Mouse (Mus musculus) embryonic facial prominence, embryonic 14.5 days (tissue): Measurements from ENCODE around the gene Cd160. TPM values are rescaled to one million over a fixed set of nuclear protein-coding genes. Genes with fewer than 3 reads are reported as not detected.

Experiments used
- ATAC-seq: fragments of 200-750 bp; cut with Nextera tagmentation; 2 replicates; pipeline ENCODE4 v1.8.0; 2017; ENCODE audit warnings: low read depth, moderate number of reproducible peaks, moderate TSS enrichment
- DNase-seq: peaks from one replicate; pipeline ENCODE4 v3.0.0-alpha.2; 2015; ENCODE audit warnings: low spot score
- H3K27ac ChIP-seq: fragments of 300-500 bp; sonication (generic); replicated peaks from 2 replicates; pipeline ENCODE4 v1.5.1; 2014; ENCODE audit warnings: low read depth, mild to moderate bottlenecking, low read length, moderate library complexity
- H3K27me3 ChIP-seq: fragments of 300-500 bp; sonication (generic); replicated peaks from 2 replicates; pipeline ENCODE4 v1.6.1; 2014; ENCODE audit warnings: low read length; ENCODE audit not compliant: control insufficient read depth, insufficient read depth
- H3K36me3 ChIP-seq: fragments of 300-500 bp; sonication (generic); 2 replicates; pipeline ENCODE4 v1.6.1; 2014; ENCODE audit warnings: low read length, mixed read lengths; ENCODE audit not compliant: control insufficient read depth, insufficient read depth
- H3K4me1 ChIP-seq: fragments of 300-500 bp; sonication (generic); 2 replicates; pipeline ENCODE4 v1.6.1; 2014; ENCODE audit warnings: antibody characterized with exemption, low read length; ENCODE audit not compliant: control insufficient read depth, insufficient read depth
- H3K4me2 ChIP-seq: fragments of 300-500 bp; sonication (generic); 2 replicates; pipeline ENCODE4 v1.6.1; 2014; ENCODE audit warnings: low read depth, mild to moderate bottlenecking, low read length, moderate library complexity, mixed read lengths
- H3K4me3 ChIP-seq: fragments of 300-500 bp; sonication (generic); 2 replicates; pipeline ENCODE4 v1.5.1; 2014; ENCODE audit warnings: low read depth, mild to moderate bottlenecking, low read length
- H3K9ac ChIP-seq: fragments of 300-500 bp; sonication (generic); 2 replicates; pipeline ENCODE4 v1.6.1; 2014; ENCODE audit warnings: low read depth, mild to moderate bottlenecking, low read length, moderate library complexity, mixed read lengths
- H3K9me3 ChIP-seq: fragments of 300-500 bp; sonication (generic); 2 replicates; pipeline ENCODE4 v1.6.1; 2016; ENCODE audit warnings: low read length; ENCODE audit not compliant: control insufficient read depth
- WGBS: fragments of 180-500 bp; shearing (Covaris S2); extraction: QIAGEN DNeasy Blood & Tissue Kit; methylation state at CpG from one replicate; pipeline ENCODE4 v1.1.7; 2014; 5-methylcytosine and 5-hydroxymethylcytosine counted together
- polyA plus RNA-seq: library from polyadenylated mRNA; unstranded; fragments of >200 nt; fragmentation: Nextera tagmentation; extraction: Ambion mirVana; gene quantifications from 2 replicates; pipeline ENCODE4 v1.2.1, GENCODE M21; 2014

The Cd160 gene
- polyA plus RNA-seq, 1 experiment from 2014 or later = 0.24 TPM

DNA sequence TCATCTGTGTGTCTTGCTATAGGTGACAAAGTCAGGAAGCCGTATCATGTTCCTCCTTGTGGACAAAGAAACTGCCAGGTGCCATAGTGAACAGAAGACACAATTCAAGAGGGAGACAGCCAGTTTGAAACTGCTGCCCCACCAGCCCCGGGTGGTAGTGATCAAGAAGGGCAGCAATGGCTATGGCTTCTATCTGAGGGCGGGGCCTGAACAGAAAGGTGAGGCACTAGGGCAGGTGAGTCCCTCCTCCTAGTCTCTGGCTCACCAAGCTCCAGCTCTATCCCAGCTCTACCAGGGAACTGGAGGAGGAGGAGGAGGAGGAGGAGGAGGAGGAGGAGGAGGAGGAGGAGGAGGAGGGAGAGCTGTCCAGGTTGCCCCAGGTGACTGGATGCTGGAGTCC, 26.7 kb upstream of the Cd160 start:
- WGBS = 84% methylated on average over 3 of the region's 3 CpGs
- H3K4me3 ChIP-seq = no peak overlapping the region

DNA sequence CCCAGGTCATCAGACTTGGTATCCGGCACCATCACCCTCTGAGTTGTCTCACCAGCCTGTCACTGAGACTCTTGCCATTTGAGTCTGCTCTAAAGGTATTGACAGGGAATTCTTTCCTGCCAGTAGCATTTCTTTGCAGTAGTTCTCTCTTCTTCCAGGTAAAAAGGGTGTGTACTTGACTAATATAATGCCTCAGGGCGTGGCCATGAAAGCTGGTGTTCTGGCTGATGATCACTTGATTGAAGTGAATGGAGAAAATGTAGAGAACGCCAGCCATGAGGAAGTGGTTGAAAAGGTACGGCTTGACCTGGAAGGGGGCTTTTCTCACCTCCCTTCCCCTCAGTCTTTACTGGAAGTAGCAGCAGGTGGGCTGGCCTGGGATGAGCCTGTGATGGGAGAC, 25.2 kb upstream of the Cd160 start:
- ATAC-seq = no peak
- no peak overlapping the region for H3K9ac ChIP-seq
- H3K4me2 ChIP-seq = no peak overlapping the region
- DNase-seq = no peak
- H3K4me3 ChIP-seq = no peak overlapping the region
- H3K4me1 ChIP-seq = no peaks in the 10 kb centered on the region
- H3K9me3 ChIP-seq = no peaks in the 10 kb centered on the region
- WGBS = 90% methylated on average over 4 of the region's 4 CpGs
- no peaks in the 10 kb centered on the region for H3K36me3 ChIP-seq
- no peaks in the 10 kb centered on the region for H3K27me3 ChIP-seq
- no peak overlapping the region for H3K27ac ChIP-seq

More for the DNA sequence above, 26.7 kb upstream of the Cd160 start:
- H3K27ac ChIP-seq = no peak overlapping the region
- H3K27me3 ChIP-seq = no peaks in the 10 kb centered on the region
- H3K9me3 ChIP-seq = no peaks in the 10 kb centered on the region
- DNase-seq (no peak), ATAC-seq (no peak)
- H3K4me2 ChIP-seq = no peak overlapping the region
- no peaks in the 10 kb centered on the region for H3K36me3 ChIP-seq
- H3K4me1 ChIP-seq = no peaks in the 10 kb centered on the region
- no peak overlapping the region for H3K9ac ChIP-seq

DNA sequence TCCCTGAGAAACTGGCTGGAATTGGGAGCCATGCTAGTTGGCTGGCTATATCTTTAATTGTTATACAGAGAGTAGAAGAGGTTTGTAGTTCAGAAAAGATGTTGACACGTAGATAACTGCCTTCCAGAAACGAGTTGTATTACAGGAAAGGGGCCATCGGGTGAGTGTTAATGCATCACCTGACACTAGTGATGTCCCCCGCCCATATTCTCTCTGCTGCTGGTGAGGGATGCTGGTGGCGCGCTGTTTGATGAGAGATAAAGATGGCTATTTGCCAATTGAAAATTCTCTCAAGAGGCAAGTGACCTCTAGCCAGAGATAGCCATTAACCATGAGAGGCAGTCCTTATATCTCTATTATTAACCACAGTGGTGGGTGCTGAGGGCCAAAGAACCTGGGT, 23.4 kb upstream of the Cd160 start:
- no peaks in the 10 kb centered on the region for H3K27me3 ChIP-seq

DNA sequence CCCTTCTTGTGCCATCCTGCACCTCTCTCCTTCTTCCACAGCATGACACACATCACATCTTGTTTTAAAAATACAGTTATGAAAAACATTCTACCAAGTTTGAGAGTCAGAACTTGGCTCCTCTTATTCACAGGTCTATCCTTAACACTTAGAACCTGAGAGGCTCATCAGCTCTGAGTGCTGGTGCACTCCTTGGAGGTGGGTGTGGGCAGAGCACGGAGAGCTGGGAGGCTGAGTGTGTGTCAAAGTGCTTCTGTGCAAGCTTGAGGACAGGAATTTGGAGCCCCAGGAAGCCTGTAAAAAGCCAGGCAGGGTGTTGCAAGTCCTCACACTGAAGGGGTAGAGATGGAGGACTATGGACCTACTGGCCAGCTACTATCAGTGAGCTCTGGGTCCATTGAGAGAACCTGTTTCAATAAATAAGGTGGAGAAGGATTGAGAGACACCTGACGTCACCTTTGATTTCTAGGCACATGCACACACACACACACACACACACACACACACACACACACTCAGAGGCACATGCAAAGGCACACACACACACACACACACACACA, 20.1 kb upstream of the Cd160 start:
- Histone ChIP-seq H3K27ac (no peak overlapping the region), H3K36me3 (no peaks in the 10 kb centered on the region), H3K9ac (no peak overlapping the region), H3K4me2 (no peak overlapping the region), H3K4me1 (no peaks in the 10 kb centered on the region), H3K4me3 (no peak overlapping the region), H3K9me3 (no peaks in the 10 kb centered on the region), H3K27me3 (no peaks in the 10 kb centered on the region)
- DNase-seq (no peak), ATAC-seq (no peak)
- WGBS = 81% methylated on average over 2 of the region's 2 CpGs

More for the DNA sequence above, 23.4 kb upstream of the Cd160 start:
- DNase-seq (no peak), ATAC-seq (no peak)
- Histone ChIP-seq H3K4me2 (no peak overlapping the region), H3K36me3 (no peaks in the 10 kb centered on the region), H3K4me1 (no peaks in the 10 kb centered on the region), H3K9ac (no peak overlapping the region), H3K9me3 (no peaks in the 10 kb centered on the region), H3K27ac (no peak overlapping the region), H3K4me3 (no peak overlapping the region)
- WGBS = 80% methylated on average over 6 of the region's 6 CpGs

DNA sequence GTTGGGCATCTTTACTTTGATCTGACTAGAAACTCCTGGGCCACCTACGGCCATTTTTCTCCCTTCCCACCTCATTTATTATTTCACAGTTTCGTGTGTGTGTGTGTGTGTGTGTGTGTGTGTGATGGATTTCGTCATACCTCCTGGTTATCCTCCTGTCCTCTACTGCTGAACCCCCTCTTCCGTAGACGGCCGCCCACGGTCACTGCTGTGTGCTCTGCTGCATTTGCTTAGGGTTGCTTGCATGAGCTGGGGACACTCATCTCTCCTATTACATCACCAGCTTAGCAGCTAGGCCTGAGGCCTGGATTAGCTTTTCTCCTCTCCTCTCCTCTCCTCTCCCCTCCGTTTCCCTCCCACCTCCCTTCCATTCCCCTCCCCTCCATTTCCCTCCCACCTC, 19.3 kb upstream of the Cd160 start:
- no peak overlapping the region for H3K27ac ChIP-seq
- 84% methylated on average over 7 of the region's 8 CpGs for WGBS
- no peak for ATAC-seq

DNA sequence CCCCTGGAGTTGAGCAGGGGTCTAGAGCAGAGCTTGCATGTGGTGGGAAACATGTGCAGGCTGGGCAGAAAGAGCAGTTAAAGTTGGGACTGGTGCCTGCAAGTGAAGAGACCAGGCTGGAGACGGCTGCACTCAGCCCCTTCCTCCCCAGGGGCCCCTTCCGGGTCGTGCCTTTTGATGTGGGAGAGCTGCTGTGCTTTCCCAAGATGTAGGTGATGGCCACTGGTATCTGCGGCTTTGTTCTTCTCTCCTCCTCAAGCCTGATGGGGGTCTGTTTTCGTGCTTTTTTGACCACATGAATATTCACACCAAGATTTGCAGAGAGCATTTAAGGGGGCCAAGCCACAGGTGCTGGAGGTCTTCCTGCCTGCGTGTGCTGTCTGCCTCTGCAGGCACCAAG, 18.5 kb upstream of the Cd160 start:
- Histone ChIP-seq H3K27ac (no peak overlapping the region), H3K4me1 (no peaks in the 10 kb centered on the region), H3K27me3 (no peaks in the 10 kb centered on the region), H3K9me3 (no peaks in the 10 kb centered on the region), H3K36me3 (no peaks in the 10 kb centered on the region), H3K4me2 (no peak overlapping the region), H3K4me3 (no peak overlapping the region), H3K9ac (no peak overlapping the region)
- DNase-seq = no peak
- WGBS = 31% methylated on average over 6 of the region's 6 CpGs
- no peak for ATAC-seq

More for the DNA sequence above, 19.3 kb upstream of the Cd160 start:
- H3K36me3 ChIP-seq = no peaks in the 10 kb centered on the region
- H3K4me2 ChIP-seq = no peak overlapping the region
- no peak overlapping the region for H3K4me3 ChIP-seq
- no peaks in the 10 kb centered on the region for H3K27me3 ChIP-seq
- no peak overlapping the region for H3K9ac ChIP-seq
- no peaks in the 10 kb centered on the region for H3K9me3 ChIP-seq
- no peaks in the 10 kb centered on the region for H3K4me1 ChIP-seq
- DNase-seq = no peak

DNA sequence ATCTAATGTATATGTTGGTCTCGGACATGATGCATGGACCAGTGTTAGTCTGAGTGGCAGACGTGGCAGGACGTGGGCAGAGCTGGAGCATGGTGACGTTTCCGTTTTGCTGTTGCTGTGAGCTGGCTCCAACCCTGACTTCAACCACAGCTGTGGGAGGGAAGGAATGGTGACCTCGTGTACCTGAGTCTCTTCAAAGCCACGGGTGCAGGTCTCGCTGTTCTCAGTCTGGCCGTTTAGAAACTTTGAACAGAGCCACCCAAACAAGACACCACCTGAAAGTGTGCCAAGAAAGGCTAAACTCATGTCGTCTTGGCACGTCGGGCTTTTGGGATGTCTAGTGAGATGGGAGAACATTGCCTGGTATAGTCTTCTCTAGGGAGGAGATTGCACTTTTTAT, 17.8 kb upstream of the Cd160 start:
- Histone ChIP-seq H3K4me1 (no peaks in the 10 kb centered on the region), H3K27me3 (no peaks in the 10 kb centered on the region), H3K4me2 (no peak overlapping the region), H3K27ac (no peak overlapping the region), H3K4me3 (no peak overlapping the region), H3K9ac (no peak overlapping the region), H3K9me3 (no peaks in the 10 kb centered on the region), H3K36me3 (no peaks in the 10 kb centered on the region)
- DNase-seq (no peak), ATAC-seq (no peak)
- WGBS = 83% methylated on average over 12 of the region's 12 CpGs

DNA sequence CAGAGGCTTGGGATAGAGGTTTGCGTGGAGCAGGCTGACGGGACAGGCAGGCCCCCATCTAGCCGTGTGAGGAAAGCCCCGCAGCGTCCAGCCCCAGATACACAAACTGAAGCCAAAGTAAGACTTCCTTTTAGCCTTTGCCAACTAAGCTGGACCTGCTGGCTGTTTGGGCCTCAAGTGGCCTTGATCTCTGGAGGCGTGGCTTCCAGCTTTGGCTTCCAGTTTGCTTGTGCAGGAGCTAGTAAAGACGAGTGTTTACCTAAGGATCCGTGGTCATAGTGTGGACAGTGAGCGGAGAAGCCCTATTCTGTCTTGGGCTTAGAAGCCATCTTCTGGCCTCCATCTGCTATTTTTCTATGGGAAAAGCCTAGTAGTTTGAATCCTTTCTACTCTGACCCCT, 16.7 kb upstream of the Cd160 start:
- Histone ChIP-seq H3K4me3 (no peak overlapping the region), H3K27ac (no peak overlapping the region), H3K4me2 (no peak overlapping the region), H3K9me3 (no peaks in the 10 kb centered on the region), H3K27me3 (no peaks in the 10 kb centered on the region), H3K4me1 (no peaks in the 10 kb centered on the region), H3K36me3 (no peaks in the 10 kb centered on the region), H3K9ac (no peak overlapping the region)
- WGBS = 84% methylated on average over 9 of the region's 9 CpGs
- ATAC-seq = no peak
- no peak for DNase-seq

DNA sequence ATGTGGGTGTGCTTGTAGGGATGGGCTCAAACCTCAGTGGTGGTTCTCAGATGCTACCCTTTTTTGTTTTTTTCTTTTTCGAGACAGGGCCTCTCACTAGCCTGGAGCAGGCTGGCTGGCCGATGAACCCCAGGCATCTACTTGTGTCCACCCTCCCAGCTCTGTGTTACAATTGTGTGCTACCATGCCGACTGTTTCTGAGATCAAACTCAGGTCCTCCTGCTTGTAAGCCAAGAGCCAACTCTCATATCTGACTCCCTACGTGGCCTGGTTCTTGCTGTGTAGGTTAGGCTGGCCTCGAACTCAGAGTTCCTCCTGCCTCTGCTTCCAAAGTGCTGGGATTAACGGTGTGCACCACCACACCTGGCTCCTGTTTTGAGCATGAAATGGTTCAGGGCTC, 16.0 kb upstream of the Cd160 start:
- no peak for ATAC-seq
- H3K27me3 ChIP-seq = no peaks in the 10 kb centered on the region

More for the DNA sequence above, 16.0 kb upstream of the Cd160 start:
- DNase-seq = no peak
- 97% methylated on average over 6 of the region's 6 CpGs for WGBS
- H3K4me3 ChIP-seq = no peak overlapping the region
- no peaks in the 10 kb centered on the region for H3K4me1 ChIP-seq
- H3K4me2 ChIP-seq = no peak overlapping the region
- H3K9me3 ChIP-seq = no peaks in the 10 kb centered on the region
- no peaks in the 10 kb centered on the region for H3K36me3 ChIP-seq
- no peak overlapping the region for H3K9ac ChIP-seq
- no peak overlapping the region for H3K27ac ChIP-seq
